Mouse (Mus musculus) cerebellum, adult 2 months (tissue): ENCODE results near the gene Ifitm1.

Experiments
- CTCF ChIP-seq: fragments of 200-500 bp; IDR thresholded peaks from 2 replicates; pipeline ENCODE4 v1.5.1; 2011; ENCODE audit warnings: low read depth, mild to moderate bottlenecking, control low read depth, low read length, moderate library complexity, borderline replicate concordance; ENCODE audit not compliant: insufficient read depth
- POLR2A ChIP-seq: fragments of 200-500 bp; IDR thresholded peaks from 2 replicates; pipeline ENCODE4 v1.6.1; 2011; ENCODE audit warnings: low read length, control low read depth, borderline replicate concordance; ENCODE audit not compliant: insufficient read depth

GRCm38 (mm10) chr7:140946311-140946710 is 20.7 kb upstream of the Ifitm1 start:
- TF ChIP-seq CTCF (no peak), POLR2A (no peak)
